Mouse (Mus musculus) common myeloid progenitor, adult 5-6 weeks (primary cell): ENCODE measurements around the gene Dsp. TPM values are rescaled to one million over a fixed set of nuclear protein-coding genes. Genes with fewer than 3 reads are reported as not detected.

Experiments
- ATAC-seq: replicated peaks from 2 replicates; pipeline ENCODE4 v1.8.0; 2016; ENCODE audit warnings: low read depth, mild to moderate bottlenecking, moderate TSS enrichment, inconsistent platforms; ENCODE audit not compliant: poor library complexity, severe bottlenecking
- total RNA-seq: library from RNA; stranded (forward); fragments of 200-1000, 187-1606 nt; gene quantifications from 2 replicates; pipeline ENCODE4 v1.2.3, GENCODE M21; 2017

Gene Dsp
- 0.15 and 0.55 TPM in 2 replicates for total RNA-seq

GRCm38 (mm10) chr13:38151069-38151588 lies at the start of gene Dsp:
Dsp (plus strand) TSS chr13:38151294.
- ATAC-seq: peak; percentile 33; the same call in 1 of the 2 replicates

GRCm38 (mm10) chr13:38103406-38103805 lies 47.7 kb upstream of the Dsp start:
- no peak for ATAC-seq

GRCm38 (mm10) chr13:38104501-38104900 lies 46.6 kb upstream of the Dsp start:
- no peak for ATAC-seq

- no peak for ATAC-seq
Measured at GRCm38 (mm10) chr13:38109081-38109480, 42.0 kb upstream of the Dsp start.

- no peak for ATAC-seq
Measured at GRCm38 (mm10) chr13:38122321-38122720, 28.8 kb upstream of the Dsp start.

GRCm38 (mm10) chr13:38123666-38124065 lies 27.4 kb upstream of the Dsp start:
- ATAC-seq: no peak

GRCm38 (mm10) chr13:38127683-38128082 lies 23.4 kb upstream of the Dsp start:
- no peak for ATAC-seq

GRCm38 (mm10) chr13:38128246-38128645 lies 22.8 kb upstream of the Dsp start:
- no peak for ATAC-seq

GRCm38 (mm10) chr13:38129492-38129891 lies 21.6 kb upstream of the Dsp start:
- no peak for ATAC-seq

- no peak for ATAC-seq
Measured at GRCm38 (mm10) chr13:38130116-38130515, 21.0 kb upstream of the Dsp start.

- ATAC-seq: no peak
Measured at GRCm38 (mm10) chr13:38133016-38133528, 18.0 kb upstream of the Dsp start.

- no peak for ATAC-seq
Measured at GRCm38 (mm10) chr13:38140521-38140920, 10.6 kb upstream of the Dsp start.

GRCm38 (mm10) chr13:38144962-38145713 lies 6.0 kb upstream of the Dsp start:
- ATAC-seq: no peak

GRCm38 (mm10) chr13:38148348-38148747 lies 2.7 kb upstream of the Dsp start:
- no peak for ATAC-seq

GRCm38 (mm10) chr13:38151671-38152428 lies 756 bp downstream of the Dsp start:
- peak; percentile 15; the same call in 1 of the 2 replicates for ATAC-seq

- peak; percentile 54 for ATAC-seq
Measured at GRCm38 (mm10) chr13:38152429-38153035, 1.4 kb downstream of the Dsp start.

GRCm38 (mm10) chr13:38155523-38155922 lies 4.4 kb downstream of the Dsp start:
- no peak for ATAC-seq

- ATAC-seq: peak; percentile 88
Measured at GRCm38 (mm10) chr13:38157635-38158034, 6.5 kb downstream of the Dsp start.

- no peak for ATAC-seq
Measured at GRCm38 (mm10) chr13:38162002-38162401, 10.9 kb downstream of the Dsp start.

- no peak for ATAC-seq
Measured at GRCm38 (mm10) chr13:38162668-38163067, 11.6 kb downstream of the Dsp start.
